Mouse (Mus musculus) ovary, postnatal 36 days (tissue): ENCODE data around the gene Zfp513.

Experiments
- DNase-seq: peaks from one replicate; pipeline ENCODE4 v3.0.0; 2022; ENCODE audit warnings: low spot score, mixed read lengths

Gene Zfp513

GRCm38 (mm10) chr5:31164878-31165277, 37.2 kb downstream of the Zfp513 start:
- DNase-seq, result no peak

GRCm38 (mm10) chr5:31162462-31162861, 39.6 kb downstream of the Zfp513 start:
- DNase-seq, result no peak

GRCm38 (mm10) chr5:31154152-31154553, 48.0 kb downstream of the Zfp513 start, which contains the start of gene Mpv17:
Mpv17 (minus strand) TSS chr5:31154251.
- peak; percentile 80 for DNase-seq

DNA sequence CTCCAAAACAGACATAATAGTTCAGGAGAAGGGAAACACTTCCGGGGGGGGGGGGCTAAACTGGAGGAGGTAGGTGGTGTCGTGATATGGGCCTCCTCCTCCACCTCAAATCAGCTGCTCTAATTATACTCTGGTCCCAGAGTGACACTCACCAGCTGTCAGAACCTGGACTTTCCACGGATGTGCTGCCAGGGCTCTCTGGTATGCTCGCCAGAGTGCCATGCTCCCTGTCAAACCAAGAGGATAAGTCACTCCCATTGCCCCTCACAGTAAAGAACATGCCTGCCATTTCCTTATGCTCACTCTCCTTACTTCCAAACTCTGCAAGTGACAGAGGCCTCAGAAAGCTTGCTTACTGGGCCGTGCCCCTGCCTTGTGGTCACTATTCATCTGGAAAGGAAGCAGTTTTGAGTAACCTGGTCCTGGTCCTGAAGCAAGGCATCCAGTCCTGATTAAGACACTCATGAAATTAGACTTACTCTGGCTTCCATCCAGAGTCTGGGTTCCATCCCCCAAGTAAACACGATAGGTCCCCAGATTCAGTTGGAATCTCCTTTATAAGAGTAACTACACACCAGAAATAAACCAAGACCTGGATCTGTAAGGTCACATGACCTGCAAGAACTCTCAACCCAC, 48.5 kb downstream of the Zfp513 start:
- DNase-seq, result no peak

- no peak for DNase-seq
Observed at GRCm38 (mm10) chr5:31151746-31152145, 50.4 kb downstream of the Zfp513 start.

DNA sequence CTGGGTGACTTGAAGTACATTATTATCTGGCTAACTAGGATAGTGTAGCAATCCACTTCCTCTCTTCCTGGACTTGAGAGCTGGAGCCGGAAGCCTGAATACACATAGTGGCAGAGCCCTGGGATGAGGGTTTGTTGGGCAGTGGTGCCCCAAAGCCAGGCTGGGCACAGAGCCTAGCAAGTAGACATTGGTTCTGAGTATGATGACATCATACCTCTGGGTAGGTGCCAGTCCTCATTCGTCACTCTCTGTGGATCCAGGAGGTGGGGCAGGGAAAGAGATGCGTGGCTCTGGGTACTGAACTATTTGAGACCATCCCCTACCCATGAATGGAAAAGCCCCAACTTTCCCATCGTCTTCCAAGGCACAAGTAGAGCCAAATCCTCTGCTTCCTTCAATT, 52.3 kb downstream of the Zfp513 start:
- no peak for DNase-seq
